Mouse (Mus musculus) stomach, embryonic 16.5 days (tissue): Measurements from ENCODE around the gene Arl6ip4. TPM values are rescaled to one million over a fixed set of nuclear protein-coding genes. Genes with fewer than 3 reads are reported as not detected.

Source experiments
- ATAC-seq: fragments of 200-750 bp; cut with Nextera tagmentation; 2 replicates; pipeline ENCODE4 v1.8.0; 2017; ENCODE audit warnings: moderate number of reproducible peaks, moderate TSS enrichment; ENCODE audit not compliant: insufficient read depth, low FRiP score
- H3K27ac ChIP-seq: fragments of 300-500 bp; sonication (generic); 2 replicates; pipeline ENCODE4 v1.5.1; 2014; ENCODE audit warnings: low read length
- H3K27me3 ChIP-seq: fragments of 300-500 bp; sonication (generic); 2 replicates; pipeline ENCODE4 v1.6.1; 2014; ENCODE audit warnings: low read length, control low read depth, mixed read lengths; ENCODE audit not compliant: control insufficient read depth, insufficient read depth
- H3K36me3 ChIP-seq: fragments of 300-500 bp; sonication (generic); 2 replicates; pipeline ENCODE4 v1.6.1; 2014; ENCODE audit warnings: low read length; ENCODE audit not compliant: control insufficient read depth, insufficient read depth
- H3K4me1 ChIP-seq: fragments of 300-500 bp; sonication (generic); 2 replicates; pipeline ENCODE4 v1.6.1; 2014; ENCODE audit warnings: low read length, control low read depth, mixed read lengths; ENCODE audit not compliant: control insufficient read depth, insufficient read depth
- H3K4me2 ChIP-seq: fragments of 300-500 bp; sonication (generic); 2 replicates; pipeline ENCODE4 v1.6.1; 2014; ENCODE audit warnings: low read depth, low read length, mixed read lengths
- H3K4me3 ChIP-seq: fragments of 300-500 bp; sonication (generic); replicated peaks from 2 replicates; pipeline ENCODE4 v1.5.1; 2014; ENCODE audit warnings: mild to moderate bottlenecking, low read length
- H3K9ac ChIP-seq: fragments of 300-500 bp; sonication (generic); 2 replicates; pipeline ENCODE4 v1.6.1; 2014; ENCODE audit warnings: low read length
- H3K9me3 ChIP-seq: fragments of 300-500 bp; sonication (generic); replicated peaks from 2 replicates; pipeline ENCODE4 v1.6.1; 2016; ENCODE audit warnings: low read length, control low read depth; ENCODE audit not compliant: control insufficient read depth
- WGBS: fragments of 180-500 bp; shearing (Covaris S2); extraction: QIAGEN DNeasy Blood & Tissue Kit; methylation state at CpG from one replicate; pipeline ENCODE4 v1.1.7; 2014; 5-methylcytosine and 5-hydroxymethylcytosine counted together
- polyA plus RNA-seq: library from polyadenylated mRNA; unstranded; fragments of >200 nt; fragmentation: Nextera tagmentation; extraction: Ambion mirVana; gene quantifications from 2 replicates; pipeline ENCODE4 v1.2.1, GENCODE M21; 2015

Gene Arl6ip4
- polyA plus RNA-seq = 76.1 and 81.6 TPM in 2 replicates

DNA sequence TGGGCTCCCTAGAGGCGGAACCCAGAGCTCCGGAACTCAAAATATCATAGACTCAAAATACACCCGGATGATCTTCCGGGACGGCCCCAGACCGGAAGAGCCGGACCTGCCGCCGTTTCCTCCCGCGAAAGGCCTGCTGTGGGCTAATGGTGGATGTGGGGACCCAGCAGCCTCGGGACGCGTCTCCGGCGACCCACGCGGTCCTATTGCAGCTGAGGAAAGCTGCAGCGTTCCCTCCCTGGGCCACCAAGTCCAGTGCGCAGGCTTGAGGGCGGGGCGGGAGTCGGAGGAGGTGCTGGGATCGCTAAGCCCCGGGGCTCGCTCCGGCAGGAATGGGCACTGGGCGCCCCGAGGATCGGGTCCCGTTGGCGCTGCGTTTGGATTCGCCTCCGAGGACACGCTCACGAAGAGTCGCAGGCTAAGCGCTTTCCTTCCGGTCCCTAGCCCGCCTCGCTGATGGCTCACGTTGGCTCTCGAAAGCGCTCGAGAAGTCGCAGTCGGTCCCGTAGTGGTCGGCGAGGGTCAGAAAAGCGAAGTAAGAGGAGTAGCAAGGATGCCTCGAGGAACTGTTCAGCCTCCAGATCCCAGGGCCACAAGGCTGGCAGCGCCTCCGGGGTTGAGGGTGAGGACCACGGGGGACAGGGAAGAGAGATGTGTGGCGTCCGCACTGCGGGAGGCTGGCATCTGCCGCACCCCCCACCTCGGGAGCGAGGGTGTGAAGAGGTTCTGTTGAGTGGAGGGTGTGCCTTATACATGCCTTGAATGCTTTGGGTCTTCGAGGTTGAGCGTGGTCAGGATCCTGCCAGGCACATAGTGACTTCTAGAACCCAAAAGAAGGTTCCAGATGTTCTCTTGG is at the start of gene Arl6ip4:
Arl6ip4 (plus strand) TSS at position 100 of the 856 bp plus-strand sequence.
- peaks cover 3% of the 10 kb centered on the region; the same call in 1 of the 2 replicates for H3K36me3 ChIP-seq
- H3K27me3 ChIP-seq = no peaks in the 10 kb centered on the region
- H3K9me3 ChIP-seq = no peaks in the 10 kb centered on the region
- 1% methylated on average over 63 of the region's 64 CpGs for WGBS
- peak within 1 kb of the TSS; percentile 98 for H3K9ac ChIP-seq
- no peak for ATAC-seq
- peak within 1 kb of the TSS; percentile 96 for H3K4me2 ChIP-seq
- H3K4me3 ChIP-seq = peak within 1 kb of the TSS; percentile 95
- peak within 1 kb of the TSS; percentile 76 for H3K27ac ChIP-seq
- peaks cover 21% of the 10 kb centered on the region for H3K4me1 ChIP-seq

DNA sequence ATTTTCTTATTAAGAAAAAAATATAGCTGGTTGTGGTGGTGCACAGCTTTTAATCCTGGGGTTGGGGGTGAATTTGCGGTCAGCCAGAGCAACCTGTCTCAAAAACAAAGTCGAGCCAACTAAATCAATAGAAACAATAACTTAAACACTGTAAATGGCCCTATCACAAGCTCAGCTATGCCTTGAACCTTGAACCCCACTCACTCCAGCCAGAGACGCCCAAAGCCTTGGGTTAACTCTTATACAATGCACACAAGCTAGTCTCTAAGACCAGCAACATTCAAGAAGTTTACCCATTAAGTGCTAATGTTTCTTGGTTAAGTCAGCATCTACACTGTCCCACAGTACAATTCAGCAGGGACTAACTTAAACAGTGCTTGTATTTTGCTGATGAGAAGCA is 46.2 kb upstream of the Arl6ip4 start:
- H3K27ac ChIP-seq = peak overlapping the region; percentile 15; the same call in 1 of the 2 replicates
- no peaks in the 10 kb centered on the region for H3K27me3 ChIP-seq
- H3K4me3 ChIP-seq = no peak overlapping the region
- H3K36me3 ChIP-seq = no peaks in the 10 kb centered on the region
- H3K4me2 ChIP-seq = no peak overlapping the region
- no peaks in the 10 kb centered on the region for H3K9me3 ChIP-seq
- no peak overlapping the region for H3K9ac ChIP-seq
- ATAC-seq = peak; percentile 42; the same call in 1 of the 2 replicates
- H3K4me1 ChIP-seq = peaks cover under 1% of the 10 kb centered on the region; the same call in 1 of the 2 replicates
- WGBS = 56% methylated on average over 3 of the region's 3 CpGs

DNA sequence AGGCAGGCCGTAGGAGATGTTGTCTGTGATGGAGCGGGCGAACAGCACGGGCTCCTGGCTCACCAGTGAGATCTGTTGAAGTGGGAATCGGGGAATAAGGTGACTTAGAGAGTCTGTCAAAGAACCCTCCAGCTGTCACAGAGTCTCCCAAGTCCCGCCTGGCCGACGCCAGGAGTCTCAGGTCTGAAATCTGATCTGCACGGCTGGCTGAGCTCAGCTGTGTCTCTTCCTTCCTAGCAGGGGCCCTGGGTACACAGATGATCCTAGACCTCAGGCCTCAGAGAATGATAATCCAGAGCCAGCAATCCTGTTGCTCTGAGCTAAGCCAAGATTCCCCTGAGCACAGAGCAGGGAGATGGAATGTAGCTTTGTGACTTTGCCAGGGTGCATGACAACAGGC is 42.2 kb upstream of the Arl6ip4 start:
- peaks cover 15% of the 10 kb centered on the region for H3K4me1 ChIP-seq
- no peaks in the 10 kb centered on the region for H3K9me3 ChIP-seq
- no peak for ATAC-seq
- no peak overlapping the region for H3K4me3 ChIP-seq
- no peak overlapping the region for H3K27ac ChIP-seq
- 0 out of 2 replicates have a peak overlapping the region, but pooled peaks have one; percentile 3 for H3K9ac ChIP-seq
- 54% methylated on average over 9 of the region's 9 CpGs for WGBS
- no peaks in the 10 kb centered on the region for H3K36me3 ChIP-seq
- H3K4me2 ChIP-seq = no peak overlapping the region
- no peaks in the 10 kb centered on the region for H3K27me3 ChIP-seq

DNA sequence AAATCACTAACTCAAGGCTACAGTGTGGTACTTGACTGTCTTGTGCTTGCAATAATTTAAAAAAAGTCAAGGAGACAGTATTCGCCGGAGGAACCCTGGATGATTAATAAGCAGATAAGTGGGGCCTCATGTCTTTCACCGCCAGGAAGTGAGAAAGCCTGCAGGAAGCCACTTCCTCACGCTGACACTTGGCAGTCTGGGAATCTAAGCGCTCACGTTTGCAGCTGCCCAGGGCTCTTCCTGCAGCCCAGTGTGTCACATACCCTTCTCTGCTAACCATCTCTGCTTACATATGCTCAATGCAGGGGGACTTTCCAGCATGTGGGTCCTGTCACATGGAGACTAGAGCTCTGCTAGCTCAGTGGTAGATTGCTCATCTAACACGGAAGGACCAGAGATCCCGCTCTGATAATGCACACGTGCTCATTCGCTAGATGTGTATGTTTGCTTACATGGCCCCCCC is 41.0 kb upstream of the Arl6ip4 start:
- H3K4me2 ChIP-seq = no peak overlapping the region
- H3K36me3 ChIP-seq = no peaks in the 10 kb centered on the region
- H3K9me3 ChIP-seq = no peaks in the 10 kb centered on the region
- H3K27ac ChIP-seq = peak overlapping the region; percentile 71; the same call in 1 of the 2 replicates
- WGBS = 28% methylated on average over 10 of the region's 10 CpGs
- peaks cover 15% of the 10 kb centered on the region for H3K4me1 ChIP-seq
- no peak for ATAC-seq
- H3K9ac ChIP-seq = no peak overlapping the region
- no peak overlapping the region for H3K4me3 ChIP-seq
- no peaks in the 10 kb centered on the region for H3K27me3 ChIP-seq

DNA sequence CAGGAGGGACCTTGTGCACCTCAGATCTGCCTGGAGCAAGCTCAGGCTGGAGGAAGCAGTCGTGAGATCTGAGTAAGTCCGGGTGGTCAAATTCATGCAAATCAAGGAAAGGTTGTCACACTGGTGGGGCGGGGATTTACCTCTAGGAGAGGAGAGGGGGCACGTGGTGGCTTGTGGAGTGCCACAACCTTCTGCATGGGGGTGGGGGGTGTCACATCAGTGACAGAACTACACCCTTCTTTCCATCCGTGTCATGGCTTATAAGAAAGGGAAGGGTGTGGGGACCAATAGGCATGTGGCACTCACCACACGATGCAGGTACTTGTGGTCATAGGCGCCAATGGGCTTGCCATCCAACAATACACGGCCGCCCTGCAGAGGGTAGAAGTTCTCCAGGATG is 40.2 kb upstream of the Arl6ip4 start:
- no peaks in the 10 kb centered on the region for H3K36me3 ChIP-seq
- H3K9ac ChIP-seq = peak overlapping the region; percentile 54
- H3K27ac ChIP-seq = peak overlapping the region; percentile 71
- peaks cover 15% of the 10 kb centered on the region for H3K4me1 ChIP-seq
- H3K9me3 ChIP-seq = no peaks in the 10 kb centered on the region
- H3K4me2 ChIP-seq = no peak overlapping the region
- 56% methylated on average over 9 of the region's 9 CpGs for WGBS
- no peak overlapping the region for H3K4me3 ChIP-seq
- no peaks in the 10 kb centered on the region for H3K27me3 ChIP-seq
- no peak for ATAC-seq

DNA sequence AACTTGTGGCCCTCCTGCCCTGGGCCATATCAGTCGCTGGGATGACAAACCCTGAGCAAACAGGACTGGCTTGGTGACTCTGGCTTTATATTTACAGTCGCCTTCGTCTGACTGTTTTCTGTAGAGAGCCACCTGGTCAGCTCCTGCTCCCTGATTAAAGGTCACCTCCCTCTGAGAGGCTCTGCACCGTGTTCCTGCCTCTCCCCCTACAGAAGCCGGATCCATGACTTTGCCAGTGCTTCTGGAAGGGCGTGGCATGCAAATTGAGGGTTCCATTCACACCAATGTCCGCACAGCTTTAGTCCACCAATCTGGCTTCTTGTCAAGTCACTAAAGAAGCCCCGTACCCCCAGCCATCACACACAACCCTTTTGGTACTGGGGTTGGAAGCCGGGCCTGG is 39.3 kb upstream of the Arl6ip4 start:
- Histone ChIP-seq H3K36me3 (no peaks in the 10 kb centered on the region), H3K4me2 (no peak overlapping the region), H3K4me1 (peaks cover 15% of the 10 kb centered on the region), H3K27ac (peak overlapping the region; percentile 75), H3K9me3 (no peaks in the 10 kb centered on the region), H3K27me3 (no peaks in the 10 kb centered on the region), H3K4me3 (no peak overlapping the region), H3K9ac (no peak overlapping the region)
- 42% methylated on average over 9 of the region's 9 CpGs for WGBS
- ATAC-seq = peak; percentile 79; the same call in 1 of the 2 replicates

DNA sequence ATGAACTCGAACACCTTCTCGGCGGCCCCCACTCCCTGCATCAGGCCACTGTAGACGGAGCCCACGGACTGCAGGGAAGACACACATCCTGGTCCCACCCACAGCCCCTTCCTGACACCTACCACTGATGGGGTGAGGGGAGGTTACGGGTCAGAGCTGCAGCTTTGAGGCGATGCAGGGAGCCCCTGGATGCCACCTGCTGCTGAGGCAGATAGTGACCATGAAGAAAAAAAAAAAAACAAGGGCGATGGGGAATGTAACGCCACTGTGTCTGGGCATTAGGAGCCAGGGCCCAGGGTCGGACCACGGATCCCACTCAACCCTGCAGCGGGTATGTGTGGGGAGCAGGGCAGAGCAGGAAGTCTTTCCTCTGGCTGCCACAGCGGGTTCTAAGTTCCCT is 38.6 kb upstream of the Arl6ip4 start:
- Histone ChIP-seq H3K36me3 (no peaks in the 10 kb centered on the region), H3K4me2 (no peak overlapping the region), H3K9ac (no peak overlapping the region), H3K4me1 (peaks cover 15% of the 10 kb centered on the region), H3K4me3 (no peak overlapping the region), H3K9me3 (no peaks in the 10 kb centered on the region), H3K27ac (peak overlapping the region; percentile 75; the same call in 1 of the 2 replicates), H3K27me3 (no peaks in the 10 kb centered on the region)
- WGBS = 78% methylated on average over 13 of the region's 13 CpGs
- no peak for ATAC-seq

DNA sequence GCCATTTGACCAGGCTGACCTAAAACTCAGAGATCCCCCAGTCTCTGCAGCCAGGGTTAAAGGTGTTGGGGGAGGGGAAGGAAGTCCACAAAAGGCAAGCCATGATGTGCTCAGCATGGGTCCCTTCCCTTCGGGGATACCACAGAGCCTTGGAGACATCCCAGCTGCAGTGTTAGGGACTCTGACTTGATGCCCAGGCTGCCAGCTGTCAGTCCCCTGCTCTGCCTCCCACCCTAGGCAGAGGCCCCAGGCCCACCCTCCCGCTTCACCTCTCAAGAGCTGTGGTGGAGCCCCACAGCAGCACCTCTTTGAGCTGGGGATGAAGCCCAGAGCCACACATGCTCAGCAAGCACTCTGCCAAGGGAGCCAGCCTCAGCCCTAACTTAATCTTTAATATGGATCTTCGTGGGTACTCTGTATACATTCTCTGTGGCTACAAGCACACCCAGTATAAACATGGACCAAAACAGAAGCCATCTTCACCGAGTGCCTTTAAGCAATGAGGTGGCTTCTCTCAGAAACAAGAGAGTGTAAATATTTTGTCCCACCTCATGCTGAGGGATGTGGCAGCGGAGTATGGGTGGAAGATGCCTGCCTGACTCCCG is 37.9 kb upstream of the Arl6ip4 start:
- peak overlapping the region; percentile 18; the same call in 1 of the 2 replicates for H3K27ac ChIP-seq
- no peak for ATAC-seq
- H3K9ac ChIP-seq = no peak overlapping the region; the same call in 1 of the 2 replicates
- no peaks in the 10 kb centered on the region for H3K36me3 ChIP-seq
- H3K9me3 ChIP-seq = no peaks in the 10 kb centered on the region
- WGBS = 50% methylated on average over 6 of the region's 6 CpGs
- H3K4me1 ChIP-seq = peaks cover 15% of the 10 kb centered on the region
- H3K4me2 ChIP-seq = no peak overlapping the region
- H3K27me3 ChIP-seq = no peaks in the 10 kb centered on the region
- H3K4me3 ChIP-seq = no peak overlapping the region
